Mouse (Mus musculus) heart, embryonic 15.5 days (tissue): ENCODE measurements at regions not wholly inside any gene's neighbourhood (a gene's known extent, or its start where the extent isn't known, plus 50 kb on each side); places are given as distances from the start of the nearest gene placed in this dataset.
"Not testable (repeated sequence)": the region's sequence is repeated elsewhere in the genome, so short reads cannot be mapped to it uniquely, and the experiment has no call there.

Experiments used
- ATAC-seq: fragments of 200-750 bp; cut with Nextera tagmentation; replicated peaks from 2 replicates; pipeline ENCODE4 v1.8.0; 2017; ENCODE audit warnings: low read depth, moderate TSS enrichment; ENCODE audit not compliant: insufficient number of reproducible peaks, insufficient read depth, low FRiP score
- H3K27ac ChIP-seq: fragments of 300-500 bp; sonication (generic); 2 replicates; pipeline ENCODE4 v1.5.1; 2015; ENCODE audit warnings: mild to moderate bottlenecking, inconsistent platforms
- H3K27me3 ChIP-seq: fragments of 300-500 bp; sonication (generic); 2 replicates; pipeline ENCODE4 v1.6.1; 2015; ENCODE audit warnings: inconsistent platforms
- H3K36me3 ChIP-seq: fragments of 300-500 bp; sonication (generic); 2 replicates; pipeline ENCODE4 v1.6.1; 2015; ENCODE audit warnings: mild to moderate bottlenecking, inconsistent platforms
- H3K4me1 ChIP-seq: fragments of 300-500 bp; sonication (generic); replicated peaks from 2 replicates; pipeline ENCODE4 v1.6.1; 2015; ENCODE audit warnings: inconsistent platforms
- H3K4me2 ChIP-seq: fragments of 300-500 bp; sonication (generic); 2 replicates; pipeline ENCODE4 v1.6.1; 2015; ENCODE audit warnings: inconsistent platforms, mild to moderate bottlenecking, moderate library complexity
- H3K4me3 ChIP-seq: fragments of 300-500 bp; sonication (generic); 2 replicates; pipeline ENCODE4 v1.5.1; 2015; ENCODE audit warnings: mild to moderate bottlenecking, inconsistent platforms
- H3K9ac ChIP-seq: fragments of 300-500 bp; sonication (generic); 2 replicates; pipeline ENCODE4 v1.6.1; 2015; ENCODE audit warnings: mild to moderate bottlenecking, inconsistent platforms
- H3K9me3 ChIP-seq: fragments of 300-500 bp; sonication (generic); replicated peaks from 2 replicates; pipeline ENCODE4 v1.6.1; 2016; ENCODE audit warnings: inconsistent platforms
- WGBS: fragments of 180-500 bp; shearing (Covaris S2); methylation state at CpG from one replicate; pipeline ENCODE4 v1.1.7; 2015; ENCODE audit warnings: mixed read lengths; 5-methylcytosine and 5-hydroxymethylcytosine counted together

DNA sequence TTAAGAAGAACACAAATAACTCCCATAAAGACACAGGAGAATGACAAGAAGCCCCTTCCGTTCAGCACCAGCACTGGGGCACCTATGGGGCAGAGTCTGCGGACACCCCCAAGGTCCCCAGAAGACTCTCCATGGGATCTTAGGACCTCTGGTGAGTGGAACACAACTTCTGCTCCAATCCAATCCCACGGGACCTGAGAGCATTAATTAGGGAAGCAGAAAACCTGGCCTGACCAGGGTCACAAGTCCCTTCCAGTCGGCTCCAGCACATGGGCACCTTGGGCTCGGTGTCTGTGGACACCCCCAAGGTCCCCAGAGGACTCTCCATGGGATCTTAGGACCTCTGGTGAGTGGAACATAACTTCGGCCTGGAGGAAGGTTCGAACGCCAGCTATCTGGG is 59.0 kb upstream of the Btbd35f25 start:
- H3K4me3 ChIP-seq, ATAC-seq, H3K9ac ChIP-seq, H3K27me3 ChIP-seq, H3K4me1 ChIP-seq, H3K4me2 ChIP-seq, H3K36me3 ChIP-seq, H3K27ac ChIP-seq: not testable (repeated sequence)
- peaks cover 38% of the 10 kb centered on the region for H3K9me3 ChIP-seq
- WGBS, result 78% methylated on average over 8 of the region's 8 CpGs

DNA sequence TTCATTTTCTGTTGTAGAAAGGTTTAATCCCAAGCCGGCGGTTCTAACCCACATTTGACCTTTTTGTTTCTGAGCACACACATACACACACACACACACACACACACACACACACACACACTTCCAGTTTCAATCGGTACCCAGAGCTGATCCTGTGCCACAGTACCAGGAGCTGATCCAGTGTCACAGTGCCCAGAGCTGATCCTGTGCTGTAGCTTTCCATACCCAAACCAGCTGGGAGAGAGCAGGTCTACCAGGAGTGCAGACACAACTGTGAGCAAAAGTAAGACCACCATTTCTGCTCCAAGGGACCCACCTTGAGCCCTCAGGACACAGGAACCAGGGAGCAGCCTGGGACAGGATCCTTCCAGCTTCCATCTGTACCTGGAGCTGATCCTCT is 58.3 kb upstream of the Btbd35f25 start:
- H3K9me3 ChIP-seq, result peaks cover 34% of the 10 kb centered on the region
- WGBS, result 82% methylated on average over 3 of the region's 3 CpGs
- 0 out of 2 replicates have a peak, but pooled peaks have one; percentile 2 for ATAC-seq
- no peak overlapping the region for H3K9ac ChIP-seq
- no peaks in the 10 kb centered on the region for H3K36me3 ChIP-seq
- H3K27ac ChIP-seq, result no peak overlapping the region
- no peaks in the 10 kb centered on the region for H3K4me1 ChIP-seq
- no peak overlapping the region for H3K4me2 ChIP-seq
- no peaks in the 10 kb centered on the region for H3K27me3 ChIP-seq
- H3K4me3 ChIP-seq, result no peak overlapping the region
